Mouse (Mus musculus) megakaryocyte, embryonic 14.5 days (primary cell): ENCODE data around the gene Upp2. TPM values are rescaled to one million over a fixed set of nuclear protein-coding genes. Genes with fewer than 3 reads are reported as not detected.

ENCODE experiments used
- H3K27me3 ChIP-seq: replicated peaks from 2 replicates; pipeline ENCODE3; 2012; ENCODE audit warnings: inconsistent platforms
- H3K36me3 ChIP-seq: replicated peaks from 2 replicates; pipeline ENCODE3; 2012; ENCODE audit warnings: low read length, inconsistent platforms, mixed read lengths
- H3K4me1 ChIP-seq: 2 replicates; pipeline ENCODE4 v1.6.1; 2012; ENCODE audit warnings: inconsistent platforms
- H3K4me3 ChIP-seq: replicated peaks from 2 replicates; pipeline ENCODE3; 2012; ENCODE audit warnings: moderate library complexity, mild to moderate bottlenecking, inconsistent platforms
- H3K9me3 ChIP-seq: 2 replicates; pipeline ENCODE4 v1.6.1; 2012; ENCODE audit warnings: inconsistent platforms
- FLI1 ChIP-seq: IDR thresholded peaks from 2 replicates; pipeline ENCODE4 v1.6.1; 2012; ENCODE audit warnings: low read length, inconsistent platforms, mixed read lengths
- GATA1 ChIP-seq: IDR thresholded peaks from 3 replicates; pipeline ENCODE4 v1.6.1; 2012; ENCODE audit warnings: mixed read lengths, low read length, inconsistent platforms, borderline replicate concordance
- polyA plus RNA-seq: library from polyadenylated mRNA; stranded (reverse); fragments of >175 nt; gene quantifications from 2 replicates; pipeline ENCODE4 v1.2.3, GENCODE M21; 2012; ENCODE audit warnings: low replicate concordance; ENCODE audit not compliant: insufficient read depth

Upp2 gene
- polyA plus RNA-seq, 1 experiment: not detected

DNA sequence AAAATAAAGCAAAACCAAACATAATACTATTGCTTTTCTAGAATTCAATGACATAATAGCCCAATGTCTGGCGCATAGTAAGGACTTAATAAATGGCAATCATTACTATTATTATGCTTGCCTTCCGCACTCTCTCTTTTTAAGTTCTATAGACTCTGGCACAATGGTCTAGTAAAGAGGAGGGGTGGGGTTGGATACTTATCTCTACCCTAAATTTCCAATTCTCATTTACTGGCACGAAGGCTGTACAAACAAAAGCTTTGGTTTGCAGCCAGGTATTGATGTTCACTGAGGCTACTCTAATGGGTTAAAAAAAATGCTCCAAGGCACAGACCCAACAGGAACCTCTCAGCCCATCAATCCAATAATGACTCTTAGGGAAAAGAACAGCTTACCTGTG, 61.9 kb downstream of the Upp2 start:
- no peaks in the 10 kb centered on the region for H3K4me1 ChIP-seq
- H3K4me3 ChIP-seq: no peak overlapping the region

DNA sequence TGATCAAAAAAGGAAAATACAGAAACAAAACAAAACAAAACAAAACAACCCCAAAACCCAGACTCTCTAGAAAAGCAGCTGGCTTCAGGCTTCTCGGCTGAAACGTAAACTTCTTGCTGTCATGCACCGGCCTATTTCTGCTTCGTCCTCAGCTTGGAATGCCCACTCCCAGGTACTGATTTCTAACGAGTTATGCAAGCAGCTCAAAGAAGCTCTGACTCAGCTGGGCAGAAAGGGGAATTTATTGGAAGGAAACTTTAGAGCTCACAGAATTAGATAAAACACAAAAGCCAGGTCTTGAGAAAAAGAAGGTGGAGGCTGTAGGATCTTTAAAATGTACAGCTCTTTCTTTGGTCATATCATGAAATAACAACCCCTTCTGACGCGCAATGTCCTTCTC, 62.3 kb downstream of the Upp2 start:
- Histone ChIP-seq H3K36me3 (no peaks in the 10 kb centered on the region), H3K27me3 (no peaks in the 10 kb centered on the region), H3K9me3 (peaks cover 19% of the 10 kb centered on the region), H3K4me1 (no peaks in the 10 kb centered on the region), H3K4me3 (no peak overlapping the region)
- TF ChIP-seq FLI1 (no peak), GATA1 (no peak)

More for the DNA sequence above, 61.9 kb downstream of the Upp2 start:
- no peaks in the 10 kb centered on the region for H3K36me3 ChIP-seq
- H3K9me3 ChIP-seq: peaks cover 20% of the 10 kb centered on the region
- TF ChIP-seq GATA1 (no peak), FLI1 (no peak)
- no peaks in the 10 kb centered on the region for H3K27me3 ChIP-seq

DNA sequence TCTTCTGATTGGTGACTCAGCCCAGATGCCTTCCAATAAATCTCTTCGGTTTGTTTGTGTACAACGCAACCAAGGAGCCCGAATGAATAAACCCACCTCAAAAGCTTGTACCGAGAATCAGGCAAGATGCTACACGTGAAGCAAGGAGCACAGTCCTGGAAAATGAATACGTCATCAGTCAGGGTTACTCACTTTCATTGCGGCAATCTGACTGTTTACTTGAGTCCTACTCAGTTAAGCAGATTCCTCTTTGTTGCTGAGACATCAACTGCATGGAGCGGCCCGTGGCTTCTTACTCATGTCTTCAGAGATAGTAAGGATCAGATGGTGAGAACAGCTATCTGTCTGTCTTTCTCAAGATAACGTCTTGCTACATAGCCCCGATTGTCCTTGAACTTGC, 66.7 kb downstream of the Upp2 start:
- H3K36me3 ChIP-seq: no peaks in the 10 kb centered on the region
- no peak overlapping the region for H3K4me3 ChIP-seq
- H3K27me3 ChIP-seq: no peaks in the 10 kb centered on the region
- TF ChIP-seq FLI1 (no peak), GATA1 (no peak)
- no peaks in the 10 kb centered on the region for H3K4me1 ChIP-seq
- H3K9me3 ChIP-seq: peaks cover 33% of the 10 kb centered on the region

DNA sequence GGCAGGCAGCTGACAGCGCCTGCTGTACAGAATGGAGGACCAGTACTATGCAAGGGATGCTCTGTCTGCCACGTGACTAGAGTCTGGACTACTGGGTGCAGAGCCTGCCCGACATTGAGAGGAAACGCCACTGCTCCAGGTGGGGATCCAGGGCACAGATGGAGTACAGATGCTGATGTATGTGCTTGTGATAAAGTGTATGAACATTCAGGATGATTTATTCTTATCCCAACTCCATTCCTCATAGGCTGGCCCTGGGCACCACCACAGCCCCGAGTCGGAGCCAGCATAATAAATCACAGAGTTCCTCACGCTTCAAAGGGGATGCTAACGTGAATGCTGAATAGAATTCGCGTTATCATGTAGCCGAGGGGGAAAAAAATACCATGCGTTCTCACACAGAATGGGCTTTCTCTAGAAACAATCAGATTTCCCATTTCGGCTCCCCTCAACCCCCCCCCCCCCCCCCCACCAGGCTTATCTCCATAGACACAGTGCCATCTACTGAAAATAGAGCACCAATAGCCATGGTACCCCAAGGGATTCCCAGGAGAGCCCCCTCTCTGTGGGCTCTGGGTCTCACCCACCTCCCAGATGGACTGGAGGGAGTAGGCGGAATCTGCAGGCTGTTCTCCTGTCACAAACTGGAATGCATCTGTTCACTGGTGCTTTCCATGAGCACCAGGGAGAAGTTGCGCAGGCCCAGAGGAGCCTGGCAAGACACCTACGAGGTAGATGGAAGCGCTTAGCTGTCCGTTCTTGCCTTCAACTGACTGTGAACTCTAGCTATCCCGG, 74.9 kb downstream of the Upp2 start:
- Histone ChIP-seq H3K4me3 (no peak overlapping the region), H3K9me3 (peaks cover 36% of the 10 kb centered on the region), H3K36me3 (no peaks in the 10 kb centered on the region), H3K27me3 (no peaks in the 10 kb centered on the region), H3K4me1 (no peaks in the 10 kb centered on the region)
- TF ChIP-seq FLI1 (no peak), GATA1 (no peak)

DNA sequence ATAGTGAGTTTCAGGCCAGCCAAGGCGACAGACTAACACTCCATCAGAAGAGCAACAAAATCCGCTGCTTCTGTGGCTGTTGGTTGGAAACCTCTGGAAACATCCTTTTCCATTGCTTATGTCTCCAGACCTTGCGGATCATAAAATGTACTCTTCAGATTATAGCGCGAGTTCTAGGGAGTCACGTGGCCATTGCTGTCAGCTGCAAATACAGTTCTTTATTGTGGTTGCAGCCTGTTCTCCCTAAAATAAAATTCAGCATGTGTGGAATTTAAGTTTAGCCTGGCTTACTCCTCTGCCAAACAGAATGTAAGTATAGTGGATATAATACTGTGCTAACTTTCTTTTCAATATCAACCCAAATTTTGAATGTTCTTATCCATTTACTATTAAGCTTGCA, 78.6 kb downstream of the Upp2 start:
- Histone ChIP-seq H3K4me1 (no peaks in the 10 kb centered on the region), H3K9me3 (peaks cover 19% of the 10 kb centered on the region; the same call in 1 of the 2 replicates), H3K4me3 (no peak overlapping the region), H3K36me3 (no peaks in the 10 kb centered on the region), H3K27me3 (no peaks in the 10 kb centered on the region)
- TF ChIP-seq FLI1 (no peak), GATA1 (no peak)

DNA sequence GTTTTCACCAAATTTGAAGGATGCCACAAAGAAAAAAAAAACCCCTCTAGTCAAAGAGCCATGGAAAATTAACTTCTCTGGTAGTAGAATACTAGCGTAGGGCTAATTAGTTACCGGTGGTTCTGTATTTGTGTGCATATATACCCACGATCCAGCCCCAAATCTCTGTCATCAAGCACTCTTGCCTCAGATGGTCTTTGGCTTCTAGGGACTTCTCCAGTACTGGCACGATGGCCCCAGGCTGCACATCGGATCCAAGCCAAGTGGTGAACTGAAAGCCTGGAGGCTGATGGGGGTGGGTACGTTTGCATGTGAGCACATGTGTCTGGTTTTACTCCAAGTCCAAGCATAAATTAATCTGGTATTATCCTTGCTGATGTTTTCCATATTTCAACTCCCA, 88.1 kb downstream of the Upp2 start:
- H3K4me1 ChIP-seq: no peaks in the 10 kb centered on the region
- TF ChIP-seq FLI1 (no peak), GATA1 (no peak)
- no peaks in the 10 kb centered on the region for H3K27me3 ChIP-seq
- H3K36me3 ChIP-seq: no peaks in the 10 kb centered on the region
- no peak overlapping the region for H3K4me3 ChIP-seq
- H3K9me3 ChIP-seq: no peaks in the 10 kb centered on the region; the same call in 1 of the 2 replicates

DNA sequence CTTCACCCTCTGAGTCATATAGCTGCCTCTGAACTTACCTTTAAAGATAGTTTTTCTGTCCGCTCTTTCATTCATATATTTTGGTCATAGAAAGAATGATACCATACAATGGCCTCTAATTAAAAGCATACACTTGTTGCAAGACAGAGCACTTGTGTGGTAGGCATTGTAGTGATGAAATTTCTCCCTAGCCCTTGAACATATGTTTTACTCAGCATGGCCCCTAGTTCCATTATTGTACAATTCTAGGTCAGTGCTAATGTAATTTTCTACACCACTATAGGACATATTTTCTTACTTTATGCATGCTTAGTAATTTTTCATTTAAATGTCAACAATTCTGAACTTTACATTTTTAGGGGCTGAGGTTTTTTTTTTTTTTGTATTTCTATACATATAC, 89.9 kb downstream of the Upp2 start:
- no peak overlapping the region for H3K4me3 ChIP-seq

DNA sequence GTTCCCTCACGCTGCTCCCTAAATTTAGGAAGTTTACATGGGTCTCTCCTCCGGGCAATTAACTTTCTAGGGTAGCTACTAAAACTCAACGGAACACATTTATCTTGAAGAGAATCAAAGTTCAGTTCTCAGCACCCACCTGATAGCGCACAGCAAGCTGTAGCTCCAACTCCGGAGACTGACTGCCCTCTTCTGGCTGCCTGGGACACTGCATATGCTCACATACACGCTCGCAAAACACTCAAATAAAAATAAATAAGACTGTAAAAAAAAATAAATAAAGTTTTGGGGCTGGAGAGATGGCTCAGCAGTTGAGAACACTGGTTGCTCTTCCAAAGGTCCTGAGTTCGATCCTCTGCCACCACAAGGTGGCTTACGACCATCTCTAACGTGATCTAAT, 90.8 kb downstream of the Upp2 start:
- Histone ChIP-seq H3K36me3 (no peaks in the 10 kb centered on the region), H3K4me3 (no peak overlapping the region), H3K4me1 (no peaks in the 10 kb centered on the region), H3K27me3 (no peaks in the 10 kb centered on the region), H3K9me3 (no peaks in the 10 kb centered on the region; the same call in 1 of the 2 replicates)
- TF ChIP-seq GATA1: no peak
- TF ChIP-seq FLI1: no peak

More for the DNA sequence above, 89.9 kb downstream of the Upp2 start:
- TF ChIP-seq GATA1 (no peak), FLI1 (no peak)
- Histone ChIP-seq H3K36me3 (no peaks in the 10 kb centered on the region), H3K4me1 (no peaks in the 10 kb centered on the region), H3K9me3 (no peaks in the 10 kb centered on the region; the same call in 1 of the 2 replicates), H3K27me3 (no peaks in the 10 kb centered on the region)

DNA sequence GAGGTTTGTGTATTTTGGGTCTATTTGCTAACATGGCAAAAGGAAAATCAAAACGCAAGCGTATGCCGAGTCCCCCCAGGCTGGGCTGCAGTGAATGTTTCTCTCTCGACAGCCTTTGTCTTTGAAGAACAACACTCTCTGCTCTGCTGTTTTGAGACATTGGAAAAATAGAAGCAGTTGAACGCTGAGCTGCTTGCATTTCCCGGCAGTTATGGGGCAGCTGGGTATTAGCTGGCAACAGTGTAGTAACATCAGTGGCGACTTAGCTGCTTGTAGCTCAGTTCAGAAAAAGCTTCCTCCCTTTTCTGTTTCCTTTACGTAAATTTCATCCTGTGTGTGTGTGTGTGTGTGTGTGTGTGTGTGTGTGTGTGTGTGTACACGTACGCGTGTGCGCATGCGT, 93.5 kb downstream of the Upp2 start:
- H3K4me1 ChIP-seq: no peaks in the 10 kb centered on the region
- no peak for TF ChIP-seq FLI1
- no peak for TF ChIP-seq GATA1
- no peaks in the 10 kb centered on the region for H3K36me3 ChIP-seq
- no peaks in the 10 kb centered on the region for H3K9me3 ChIP-seq
- no peak overlapping the region for H3K4me3 ChIP-seq
- no peaks in the 10 kb centered on the region for H3K27me3 ChIP-seq

DNA sequence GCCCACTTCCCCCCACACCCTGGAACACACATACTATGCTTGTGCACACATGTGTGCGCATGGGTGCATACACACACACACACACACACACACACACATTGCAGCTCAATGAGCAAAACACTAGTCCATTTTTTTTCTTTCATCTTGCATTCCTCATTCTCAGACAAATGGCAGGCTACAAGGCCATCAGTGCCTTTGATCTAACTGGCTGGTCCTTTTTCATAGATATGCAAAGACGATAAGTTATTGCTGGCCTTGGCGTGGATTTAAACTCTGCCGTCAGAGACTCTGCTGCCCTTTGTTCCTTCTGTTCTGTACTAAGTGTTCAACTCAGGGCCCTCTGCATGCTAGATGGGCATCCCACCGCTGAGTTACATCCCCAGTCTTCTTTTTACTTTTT, 94.0 kb downstream of the Upp2 start:
- H3K4me3 ChIP-seq: no peak overlapping the region
- H3K4me1 ChIP-seq: no peaks in the 10 kb centered on the region
- H3K36me3 ChIP-seq: no peaks in the 10 kb centered on the region
- no peaks in the 10 kb centered on the region for H3K9me3 ChIP-seq
- TF ChIP-seq GATA1 (no peak), FLI1 (no peak)
- no peaks in the 10 kb centered on the region for H3K27me3 ChIP-seq

DNA sequence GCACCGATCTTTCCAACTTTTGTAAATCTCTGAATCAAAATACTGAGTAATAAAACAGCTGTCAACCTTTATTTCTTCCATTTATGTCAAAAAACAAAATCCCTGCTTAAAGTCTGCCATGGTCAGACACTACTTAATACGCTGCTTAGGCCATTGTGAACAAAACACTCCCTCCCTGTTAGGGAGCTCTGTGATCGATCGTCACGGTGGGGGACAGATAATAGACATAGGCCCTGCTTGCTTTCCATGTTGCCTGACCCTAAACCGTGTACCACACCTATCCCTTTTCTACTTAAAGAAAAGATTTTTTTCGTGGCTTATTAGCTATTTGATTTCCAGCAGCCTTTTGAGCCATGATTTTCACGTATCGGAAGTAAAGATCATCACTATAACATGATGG, 95.6 kb downstream of the Upp2 start:
- Histone ChIP-seq H3K9me3 (no peaks in the 10 kb centered on the region), H3K4me1 (no peaks in the 10 kb centered on the region), H3K27me3 (no peaks in the 10 kb centered on the region), H3K4me3 (no peak overlapping the region), H3K36me3 (no peaks in the 10 kb centered on the region)
- no peak for TF ChIP-seq FLI1
- TF ChIP-seq GATA1: no peak
